Mouse (Mus musculus) stomach, postnatal 0 days (tissue): ENCODE results near the gene Kif12. TPM values are rescaled to one million over a fixed set of nuclear protein-coding genes. Genes with fewer than 3 reads are reported as not detected.

Source experiments
- ATAC-seq: fragments of 200-750 bp; cut with Nextera tagmentation; 2 replicates; pipeline ENCODE4 v1.8.0; 2017; ENCODE audit not compliant: low FRiP score, low TSS enrichment
- DNase-seq: peaks from one replicate; pipeline ENCODE4 v3.0.0-alpha.2; 2016; ENCODE audit warnings: low spot score
- H3K27ac ChIP-seq: fragments of 300-500 bp; sonication (generic); replicated peaks from 2 replicates; pipeline ENCODE4 v1.5.1; 2014; ENCODE audit warnings: mild to moderate bottlenecking, control low read depth
- H3K27me3 ChIP-seq: fragments of 300-500 bp; sonication (generic); 2 replicates; pipeline ENCODE4 v1.6.1; 2014; ENCODE audit warnings: low read length; ENCODE audit not compliant: control insufficient read depth, insufficient read depth
- H3K36me3 ChIP-seq: fragments of 300-500 bp; sonication (generic); 2 replicates; pipeline ENCODE4 v1.6.1; 2014; ENCODE audit warnings: low read length, mixed read lengths; ENCODE audit not compliant: control insufficient read depth, insufficient read depth
- H3K4me1 ChIP-seq: fragments of 300-500 bp; sonication (generic); replicated peaks from 2 replicates; pipeline ENCODE4 v1.6.1; 2014; ENCODE audit warnings: antibody characterized with exemption; ENCODE audit not compliant: control insufficient read depth, insufficient read depth
- H3K4me2 ChIP-seq: fragments of 300-500 bp; sonication (generic); replicated peaks from 2 replicates; pipeline ENCODE4 v1.6.1; 2014; ENCODE audit warnings: low read depth, mild to moderate bottlenecking, control low read depth, moderate library complexity
- H3K4me3 ChIP-seq: fragments of 300-500 bp; sonication (generic); 2 replicates; pipeline ENCODE4 v1.5.1; 2014; ENCODE audit warnings: low read depth, low read length, control low read depth
- H3K9ac ChIP-seq: fragments of 300-500 bp; sonication (generic); 2 replicates; pipeline ENCODE4 v1.6.1; 2014; ENCODE audit warnings: mild to moderate bottlenecking, low read length, control low read depth, mixed read lengths
- H3K9me3 ChIP-seq: fragments of 300-500 bp; sonication (generic); 2 replicates; pipeline ENCODE4 v1.6.1; 2016; ENCODE audit warnings: low read length; ENCODE audit not compliant: control insufficient read depth
- CTCF ChIP-seq: IDR thresholded peaks from 2 replicates; pipeline ENCODE4 v1.5.1; 2016; ENCODE audit warnings: antibody characterized with exemption, low read depth, mild to moderate bottlenecking, moderate library complexity
- EP300 ChIP-seq: optimal IDR thresholded peaks from 2 replicates; pipeline ENCODE3; 2016; ENCODE audit warnings: antibody characterized with exemption
- WGBS: fragments of 180-500 bp; shearing (Covaris S2); extraction: QIAGEN DNeasy Blood & Tissue Kit; methylation state at CpG from one replicate; pipeline ENCODE4 v1.1.7; 2014; 5-methylcytosine and 5-hydroxymethylcytosine counted together
- polyA plus RNA-seq: library from polyadenylated mRNA; unstranded; fragments of >200 nt; fragmentation: Nextera tagmentation; extraction: Ambion mirVana; gene quantifications from 2 replicates; pipeline ENCODE4 v1.2.1, GENCODE M21; 2015

Kif12 gene
- polyA plus RNA-seq, 1 experiment from 2014 or later = 4.0 TPM

DNA sequence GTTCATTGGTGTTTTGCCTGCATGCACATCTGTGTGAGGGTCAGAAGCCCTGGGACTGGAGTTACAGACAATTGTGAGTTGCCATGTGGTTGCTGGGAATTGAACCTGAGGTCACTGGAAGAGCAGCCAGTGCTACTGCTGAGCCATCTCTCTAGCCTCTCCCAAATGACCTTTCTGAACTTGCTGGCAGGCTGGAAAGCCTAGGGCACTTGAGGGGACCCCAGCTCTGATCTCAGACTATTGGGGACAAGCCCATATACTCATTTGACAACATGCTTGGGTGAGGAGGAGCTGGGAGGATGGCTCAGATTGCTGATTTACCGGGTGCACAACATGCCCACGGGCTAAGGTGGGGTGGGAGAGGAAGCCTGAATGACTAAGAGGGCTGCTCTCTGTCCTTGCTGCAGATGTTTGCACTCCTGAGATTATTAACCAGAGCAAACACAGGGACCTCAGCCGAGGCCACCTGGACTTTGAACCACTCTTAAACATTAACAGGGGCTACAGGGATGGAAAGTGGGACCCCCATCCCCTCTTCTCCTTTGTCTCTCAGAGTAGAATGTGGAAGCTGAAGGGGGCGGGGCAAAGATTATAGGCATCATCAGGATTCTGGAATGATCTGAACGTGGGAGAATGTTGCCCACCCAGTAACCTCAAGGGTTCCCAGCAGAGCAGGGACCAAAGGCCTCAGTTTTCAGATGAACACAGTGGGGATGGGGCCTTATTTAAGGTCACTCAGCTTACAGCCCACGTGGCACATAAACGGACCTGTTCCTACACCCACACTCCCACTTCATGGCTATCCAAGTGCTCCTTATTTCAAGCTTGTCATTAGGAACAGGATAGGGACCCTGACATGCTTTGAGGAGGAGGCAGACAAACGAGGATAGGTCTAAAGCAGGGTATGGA lies 15.0 kb downstream of the Kif12 start:
- ATAC-seq (peak; percentile 92), DNase-seq (peak; percentile 78)
- WGBS = 44% methylated on average over 8 of the region's 8 CpGs
- Histone ChIP-seq H3K4me2 (no peak overlapping the region), H3K27ac (0 out of 2 replicates have a peak overlapping the region, but pooled peaks have one; percentile 37), H3K4me3 (no peak overlapping the region), H3K9ac (no peak overlapping the region), H3K4me1 (no peaks in the 10 kb centered on the region), H3K27me3 (no peaks in the 10 kb centered on the region), H3K36me3 (no peaks in the 10 kb centered on the region), H3K9me3 (no peaks in the 10 kb centered on the region)
- TF ChIP-seq CTCF (no peak), EP300 (no peak)

DNA sequence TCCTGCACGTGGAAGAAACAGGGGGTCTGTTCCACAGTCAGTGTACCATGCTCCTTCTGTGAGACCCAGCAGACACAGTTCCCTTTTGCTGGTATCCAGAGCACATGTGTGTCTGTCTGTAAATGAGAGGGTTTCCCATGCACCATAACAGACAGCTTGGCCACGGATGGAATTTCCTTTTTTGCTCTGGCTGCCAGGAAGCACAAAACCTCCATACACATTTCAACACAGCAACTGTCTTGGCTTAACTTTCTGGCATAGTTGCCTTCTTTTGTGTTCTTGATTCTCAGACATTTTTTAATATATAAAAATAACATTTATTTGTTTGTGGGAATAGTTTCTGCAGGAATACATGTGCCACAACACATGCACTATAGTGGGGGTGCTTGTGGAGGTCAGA lies 16.3 kb downstream of the Kif12 start:
- Histone ChIP-seq H3K9ac (no peak overlapping the region), H3K4me2 (no peak overlapping the region), H3K4me1 (no peaks in the 10 kb centered on the region), H3K36me3 (no peaks in the 10 kb centered on the region), H3K9me3 (no peaks in the 10 kb centered on the region), H3K27me3 (no peaks in the 10 kb centered on the region), H3K27ac (no peak overlapping the region), H3K4me3 (no peak overlapping the region)
- WGBS = 37% methylated on average over 2 of the region's 2 CpGs
- ATAC-seq (no peak), DNase-seq (no peak)
- TF ChIP-seq EP300 = no peak
- no peak for TF ChIP-seq CTCF

DNA sequence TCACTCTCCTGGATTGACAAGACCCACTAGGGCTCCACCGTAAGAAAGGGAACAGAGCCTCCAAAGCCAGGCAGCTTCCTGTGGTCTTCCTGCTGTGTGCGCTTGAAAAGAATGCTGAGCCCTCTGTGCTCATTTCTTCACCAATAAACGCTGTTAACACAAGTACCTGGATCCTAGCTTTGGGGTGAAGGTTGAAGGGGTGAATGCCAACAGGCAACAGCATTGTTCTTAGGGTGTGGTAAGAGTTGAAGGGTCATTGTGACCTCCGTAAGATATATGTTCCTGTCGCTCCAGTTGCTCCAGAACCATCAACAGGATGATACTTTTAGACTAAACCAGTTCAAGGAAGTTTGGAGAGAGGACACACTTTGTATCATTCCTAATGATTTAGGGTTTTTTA lies 17.2 kb downstream of the Kif12 start, which contains the start of gene Ambp:
Gene Ambp (minus strand): TSS at position 101 of the 400 bp plus-strand sequence.
- no peak within 1 kb of the TSS for H3K4me2 ChIP-seq
- no peaks in the 10 kb centered on the region for H3K36me3 ChIP-seq
- H3K9me3 ChIP-seq = no peaks in the 10 kb centered on the region
- H3K9ac ChIP-seq = no peak within 1 kb of the TSS
- H3K4me1 ChIP-seq = no peaks in the 10 kb centered on the region
- no peaks in the 10 kb centered on the region for H3K27me3 ChIP-seq
- WGBS = 64% methylated on average over 5 of the region's 5 CpGs
- no peak within 1 kb of the TSS for H3K4me3 ChIP-seq
- no peak for ATAC-seq
- H3K27ac ChIP-seq = no peak within 1 kb of the TSS
- DNase-seq = no peak
- TF ChIP-seq EP300 (no peak), CTCF (no peak)

DNA sequence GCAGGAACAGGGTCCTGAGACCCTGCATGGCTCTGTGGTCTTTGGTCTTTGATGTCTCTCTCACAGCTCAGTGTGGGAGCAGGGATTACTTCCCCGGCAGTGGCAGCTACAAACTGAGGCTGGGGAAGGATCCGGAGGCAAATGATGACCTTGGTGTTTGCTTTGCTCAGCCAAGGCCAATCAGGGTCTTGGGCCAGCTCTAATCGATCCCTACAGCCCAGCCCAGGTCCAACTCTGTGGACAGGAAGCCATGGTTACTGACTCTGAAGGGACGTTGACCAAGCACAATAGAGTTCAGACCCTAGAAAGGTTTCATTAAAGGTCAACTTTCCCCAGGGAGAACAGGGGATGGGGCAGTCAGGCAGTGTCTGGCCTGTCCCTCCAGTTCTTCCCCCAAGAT lies 17.9 kb downstream of the Kif12 start:
- no peak overlapping the region for H3K9ac ChIP-seq
- ATAC-seq (no peak), DNase-seq (no peak)
- WGBS = 44% methylated on average over 4 of the region's 4 CpGs
- no peaks in the 10 kb centered on the region for H3K36me3 ChIP-seq
- no peaks in the 10 kb centered on the region for H3K9me3 ChIP-seq
- H3K27ac ChIP-seq = no peak overlapping the region
- H3K4me1 ChIP-seq = no peaks in the 10 kb centered on the region
- TF ChIP-seq CTCF (no peak), EP300 (no peak)
- no peaks in the 10 kb centered on the region for H3K27me3 ChIP-seq
- H3K4me3 ChIP-seq = no peak overlapping the region
- H3K4me2 ChIP-seq = no peak overlapping the region

DNA sequence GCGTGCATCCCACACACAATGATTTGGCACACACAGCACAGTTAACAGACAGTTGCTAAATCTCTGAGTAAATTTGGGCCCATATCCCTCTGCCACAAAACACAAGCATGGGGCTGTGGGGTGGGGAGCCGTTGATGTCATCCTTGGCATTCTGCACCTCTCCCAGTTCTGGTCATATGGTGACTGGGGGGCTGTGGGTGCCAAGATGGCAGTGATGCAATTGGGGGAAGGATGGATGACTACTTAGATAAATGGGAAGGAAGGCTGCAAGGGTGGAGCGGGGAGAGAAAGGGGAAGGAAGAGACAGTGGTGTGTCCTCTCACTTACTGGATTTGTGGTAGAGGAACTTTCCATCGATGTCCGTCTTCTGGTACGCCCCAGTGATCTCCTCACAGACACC lies 20.8 kb downstream of the Kif12 start:
- no peak overlapping the region for H3K4me2 ChIP-seq
- no peak overlapping the region for H3K27ac ChIP-seq
- H3K36me3 ChIP-seq = no peaks in the 10 kb centered on the region
- H3K9me3 ChIP-seq = no peaks in the 10 kb centered on the region
- TF ChIP-seq EP300 = no peak
- TF ChIP-seq CTCF = no peak
- no peaks in the 10 kb centered on the region for H3K4me1 ChIP-seq
- 91% methylated on average over 6 of the region's 6 CpGs for WGBS
- H3K9ac ChIP-seq = no peak overlapping the region
- ATAC-seq (no peak), DNase-seq (no peak)
- H3K4me3 ChIP-seq = no peak overlapping the region
- no peaks in the 10 kb centered on the region for H3K27me3 ChIP-seq

DNA sequence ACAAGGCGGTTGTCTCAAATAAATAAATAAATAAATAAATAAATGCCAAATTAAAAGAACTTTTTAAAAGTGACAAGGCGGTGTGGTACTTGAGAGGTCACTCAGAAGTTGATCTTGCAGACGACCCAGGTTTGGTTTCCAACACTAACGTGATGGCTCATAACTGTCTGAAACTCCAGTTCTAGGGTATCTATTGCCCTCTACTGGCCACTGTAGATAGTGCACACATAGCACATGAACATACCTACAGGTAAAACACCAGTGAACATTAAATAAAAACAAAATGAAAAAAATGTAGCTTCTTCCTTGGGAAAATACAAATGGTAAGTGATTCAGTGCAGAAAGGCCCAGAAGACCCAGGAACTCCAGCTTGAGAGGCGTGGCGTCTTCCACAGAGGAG lies 24.7 kb downstream of the Kif12 start:
- WGBS = 94% methylated on average over 6 of the region's 6 CpGs
- no peaks in the 10 kb centered on the region for H3K36me3 ChIP-seq
- no peaks in the 10 kb centered on the region for H3K9me3 ChIP-seq
- H3K4me1 ChIP-seq = no peaks in the 10 kb centered on the region
- TF ChIP-seq EP300 (no peak), CTCF (peak; percentile 37)
- no peak overlapping the region for H3K9ac ChIP-seq
- no peak overlapping the region for H3K4me2 ChIP-seq
- no peak overlapping the region for H3K4me3 ChIP-seq
- DNase-seq = no peak
- H3K27ac ChIP-seq = no peak overlapping the region
- no peaks in the 10 kb centered on the region for H3K27me3 ChIP-seq
- no peak for ATAC-seq
